In the genomic region with DNA sequence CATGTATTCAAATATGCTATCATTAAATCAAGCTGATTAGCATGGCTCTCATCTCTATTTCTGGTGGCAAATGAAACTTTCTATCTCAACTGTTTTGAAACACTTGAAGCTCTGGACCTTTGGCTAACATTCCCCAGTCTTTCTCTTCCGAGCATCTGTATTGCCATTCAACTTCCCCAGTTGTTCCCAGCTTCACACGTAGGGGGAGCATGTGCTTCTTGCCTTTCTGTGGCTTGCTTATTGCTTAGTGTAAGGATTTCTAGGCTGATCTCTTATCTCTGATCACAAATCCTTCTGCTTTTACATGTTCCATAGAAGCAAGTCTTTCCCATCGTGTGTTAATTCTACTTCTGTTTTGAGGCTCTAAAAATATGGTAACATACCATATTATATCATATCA, we compare ENCODE assay signal across 15 mouse cellular contexts.
"Had no signal": no experiment of that assay in that cellular context is flagged by ENCODE, and none has a peak within 500 bp of the region (broad histone marks: within the 10 kb centered on the region; RNA-seq: fewer than 3 reads in every experiment).

No protein-coding gene starts in this region.

- ATAC-seq: midbrain, embryonic 16.5 days had no signal

- H3K36me3 ChIP-seq: limb, embryonic 13.5 days; midbrain, embryonic 12.5 days; neural tube, embryonic 13.5 days had no signal

- H3K4me2 ChIP-seq: limb, embryonic 13.5 days; midbrain, embryonic 12.5 days; neural tube, embryonic 13.5 days had no signal

- H3K4me3 ChIP-seq: limb, embryonic 13.5 days; midbrain, embryonic 12.5 days; neural tube, embryonic 13.5 days had no signal

- H3K27ac ChIP-seq: limb, embryonic 13.5 days; liver, embryonic 14.5 days; midbrain, embryonic 12.5 days; neural tube, embryonic 13.5 days had no signal

- H3K9me3 ChIP-seq: limb, embryonic 13.5 days; midbrain, embryonic 12.5 days; neural tube, embryonic 13.5 days had no signal

- H3K4me1 ChIP-seq: midbrain, embryonic 12.5 days had no signal

- H3K27me3 ChIP-seq: limb, embryonic 13.5 days; midbrain, embryonic 12.5 days; neural tube, embryonic 13.5 days had no signal

- DNase-seq: kidney, adult 18-20 months; kidney, postnatal 25 days; layer of hippocampus, adult 9-11 months; left cerebral cortex, postnatal 4 days; lung, adult 18-20 months; lung, postnatal 36 days; right cerebral cortex, postnatal 4 days; spleen, adult 18-20 months; thymus, adult 2 months; thymus, postnatal 36 days had no signal

- H3K9ac ChIP-seq: limb, embryonic 13.5 days; liver, embryonic 14.5 days; midbrain, embryonic 12.5 days; neural tube, embryonic 13.5 days had no signal
